Mouse (Mus musculus): Measurements from ENCODE around the gene Slc24a4.
"Not testable (repeated sequence)": the region's sequence is repeated elsewhere in the genome, so short reads cannot be mapped to it uniquely, and the experiment has no call there.

Gene Slc24a4

DNA sequence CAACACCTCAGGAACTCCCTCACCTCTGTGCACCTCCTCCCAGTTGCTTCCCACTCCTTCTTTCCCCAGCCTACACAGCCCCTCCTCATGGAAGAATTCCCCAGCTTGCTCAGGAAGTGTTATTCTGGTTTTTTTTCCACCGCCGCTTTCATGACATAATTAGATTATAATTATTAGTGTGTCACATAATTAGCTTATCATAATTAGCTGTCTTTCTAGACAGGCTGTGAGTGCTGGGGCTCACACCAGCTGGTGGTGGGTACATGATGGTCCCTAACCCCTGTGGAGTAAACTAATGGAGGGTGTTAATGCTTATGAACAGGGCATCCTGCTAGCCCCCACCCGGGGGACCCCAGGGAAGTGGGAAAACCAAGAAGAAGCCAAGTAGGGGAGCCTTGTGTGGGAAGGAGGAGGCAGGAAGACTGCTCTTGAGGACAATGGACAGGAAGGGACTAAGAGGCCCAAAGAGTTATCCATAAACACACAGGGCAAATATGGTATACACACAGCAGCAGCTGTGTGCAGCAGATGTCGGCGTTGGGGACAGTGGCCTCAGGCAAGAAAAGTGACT lies 38.2 kb downstream of the Slc24a4 start:
- DNase-seq = no peak

DNA sequence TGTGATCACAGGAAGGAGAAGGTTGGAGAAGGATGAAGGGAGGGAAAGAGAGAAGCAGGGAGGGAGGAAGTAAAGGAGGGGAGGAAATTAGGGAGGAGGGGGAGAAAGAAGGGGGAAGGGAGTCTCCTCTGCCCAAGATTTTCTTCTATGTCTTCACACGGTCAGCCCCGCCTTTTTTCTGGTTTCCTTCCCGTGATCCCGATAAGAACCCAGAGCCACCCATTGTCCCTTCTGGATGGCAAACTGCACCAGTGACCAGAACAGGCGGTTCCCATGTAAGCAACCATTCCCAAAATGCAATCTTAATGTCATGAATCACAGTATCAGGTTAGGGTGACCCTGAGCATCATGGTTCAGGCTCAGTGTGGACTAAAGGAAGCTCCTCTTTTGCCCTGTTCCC lies 38.8 kb downstream of the Slc24a4 start:
- no peak for DNase-seq

DNA sequence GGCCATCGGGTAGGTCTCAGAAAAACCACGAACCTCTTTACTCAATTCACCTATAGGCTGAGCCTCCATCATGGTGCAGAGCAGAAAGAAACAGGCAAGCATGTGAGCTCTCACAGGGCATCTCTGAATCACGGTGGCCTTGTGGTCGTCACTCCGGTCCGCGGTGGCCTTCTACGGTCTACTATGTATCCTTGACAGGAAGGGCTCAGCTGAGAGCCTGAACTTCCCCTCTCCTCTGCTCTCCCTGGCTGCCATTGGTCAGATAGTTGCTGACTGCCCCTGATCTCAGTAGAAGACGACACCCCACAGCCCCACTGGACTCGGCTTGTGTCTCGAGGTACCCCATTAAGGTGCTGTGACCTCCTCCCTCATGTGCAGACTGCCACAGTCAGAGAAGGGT lies 44.2 kb downstream of the Slc24a4 start:
- DNase-seq = no peak

DNA sequence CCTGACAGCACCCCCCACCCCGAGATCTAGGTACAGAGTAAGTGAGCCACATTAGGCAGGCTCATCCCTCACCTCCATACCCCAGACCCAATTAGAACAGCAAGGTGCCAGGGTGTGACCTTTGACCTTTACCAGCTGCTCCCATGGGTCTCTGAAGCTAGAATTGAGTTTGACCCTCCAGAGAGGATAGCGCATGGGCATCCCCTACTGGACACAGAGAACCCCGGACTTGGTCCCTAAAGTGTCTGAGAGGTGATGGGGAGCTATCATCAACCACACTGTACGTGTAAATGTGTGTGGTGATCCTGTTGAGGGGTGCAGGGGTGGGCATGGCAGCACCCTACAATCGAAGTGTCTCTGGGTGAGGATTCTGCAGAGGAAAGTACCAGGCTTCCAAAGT lies 44.8 kb downstream of the Slc24a4 start:
- DNase-seq = no peak

DNA sequence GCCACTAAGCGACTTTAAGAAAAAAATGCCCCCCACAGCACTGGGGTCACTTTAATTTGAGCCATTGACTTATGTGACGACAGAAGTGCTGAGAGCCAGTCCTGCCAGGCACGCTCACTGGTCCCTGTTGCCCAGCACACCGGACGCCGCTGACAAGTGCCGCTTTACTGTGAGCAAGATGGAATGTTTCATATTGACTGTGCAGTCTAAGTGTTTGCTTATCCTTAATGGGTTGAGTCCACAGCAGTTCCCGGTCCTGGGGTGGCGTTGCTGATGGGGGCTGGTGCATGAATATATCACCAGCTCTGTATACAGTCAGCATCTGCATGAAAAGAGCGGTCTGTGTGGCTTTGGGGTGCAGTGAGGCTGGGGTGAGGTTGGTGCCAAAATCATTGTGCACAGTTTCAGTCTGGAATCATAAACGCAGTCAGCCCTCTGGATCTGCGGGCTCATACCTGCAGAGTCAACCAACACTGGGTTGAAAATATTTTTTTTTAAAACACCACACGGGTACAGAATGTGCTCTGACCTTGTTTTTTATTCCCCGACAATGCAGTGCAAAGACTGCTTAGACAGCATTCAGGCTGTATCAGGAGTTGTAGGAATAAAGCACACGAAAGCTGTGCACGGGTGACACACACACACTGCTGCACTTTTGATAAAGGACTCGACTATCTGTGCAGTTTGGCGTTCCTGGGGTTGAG lies 52.0 kb downstream of the Slc24a4 start:
- DNase-seq = no peak

DNA sequence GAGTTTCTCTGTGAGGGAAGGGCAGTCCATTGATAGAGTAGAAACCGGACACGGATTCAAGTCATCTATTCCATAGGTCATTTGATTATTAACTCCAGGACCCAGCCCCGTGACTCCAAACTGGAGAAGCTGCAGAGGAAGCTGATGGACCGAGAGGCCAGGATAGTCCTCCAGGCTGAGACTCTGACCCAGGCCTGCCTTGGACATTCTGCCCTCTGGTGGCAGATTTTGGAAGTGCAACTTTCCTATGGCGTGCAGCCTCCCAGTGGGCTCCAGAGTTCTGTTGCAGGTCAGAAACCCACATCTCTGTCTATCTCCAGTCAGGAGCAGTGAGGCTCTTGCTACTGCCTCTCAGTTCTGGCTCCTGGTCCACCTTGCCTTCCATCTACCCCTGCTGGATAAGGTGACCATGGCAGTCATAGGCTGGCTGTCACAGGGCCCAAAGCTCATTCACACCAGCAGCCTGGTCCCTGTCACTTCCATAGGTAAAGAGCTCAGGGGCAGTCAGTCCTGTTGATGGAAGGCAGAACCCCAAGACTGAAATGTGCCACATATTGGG lies 53.3 kb downstream of the Slc24a4 start:
- peak; percentile 60 for DNase-seq

DNA sequence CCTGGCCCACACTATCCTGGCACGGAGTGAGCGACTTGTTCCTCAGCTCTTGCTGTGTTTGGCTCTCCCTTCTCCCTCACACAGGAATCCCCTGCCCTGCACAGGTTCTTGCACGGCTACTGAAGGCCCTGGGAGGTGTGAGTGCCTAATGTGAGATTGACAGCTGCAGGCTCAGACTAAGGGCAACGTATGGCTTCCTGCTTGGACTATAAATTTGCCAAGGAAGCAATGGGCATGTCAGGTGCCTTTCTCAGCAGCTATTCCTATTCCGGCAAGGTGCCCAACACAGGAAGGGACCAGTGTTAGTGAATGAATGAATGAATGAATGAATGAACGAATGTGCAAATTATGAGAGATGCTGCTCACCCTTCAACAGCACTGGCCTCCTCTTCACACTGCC lies 54.1 kb downstream of the Slc24a4 start:
- no peak for DNase-seq

DNA sequence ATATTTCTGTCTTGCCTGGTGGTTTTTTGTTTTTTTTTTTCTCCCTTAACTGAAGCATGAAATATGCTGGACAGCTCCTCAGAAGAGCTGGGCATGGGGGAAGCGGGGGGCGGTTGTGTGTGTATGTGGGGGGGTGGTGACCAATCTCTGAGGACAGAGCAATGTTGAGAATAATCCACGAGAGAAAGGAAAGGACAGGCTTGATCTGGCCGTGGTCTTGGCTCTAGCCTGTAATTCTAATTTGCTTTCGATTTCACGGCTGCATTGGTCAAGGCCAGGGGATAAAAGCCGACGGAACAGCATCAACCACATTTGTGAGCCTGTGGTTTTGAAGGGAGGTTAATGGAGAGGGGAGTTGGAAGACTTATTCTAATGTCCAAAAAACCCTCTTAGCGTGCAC lies 54.7 kb downstream of the Slc24a4 start:
- no peak for DNase-seq

DNA sequence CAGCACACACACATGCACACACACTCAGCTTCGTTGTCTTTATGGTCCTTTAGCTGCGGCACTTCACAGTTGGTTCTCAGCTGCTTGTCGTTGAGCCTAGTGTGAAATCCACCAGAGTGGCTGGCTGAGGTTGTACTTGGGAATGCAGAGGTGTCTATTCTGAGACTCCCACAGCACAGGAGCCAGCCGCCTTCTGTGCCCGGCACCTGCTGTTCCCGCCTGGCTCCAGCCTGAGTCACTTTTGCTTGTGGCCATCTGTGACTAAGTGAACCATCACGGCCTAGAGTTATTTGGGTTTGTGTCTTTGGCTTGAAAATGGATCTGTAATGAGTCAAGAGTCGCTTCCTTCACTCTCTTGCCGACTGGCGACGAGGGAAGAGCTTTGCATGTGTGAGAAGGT lies 62.3 kb downstream of the Slc24a4 start:
- DNase-seq = no peak

DNA sequence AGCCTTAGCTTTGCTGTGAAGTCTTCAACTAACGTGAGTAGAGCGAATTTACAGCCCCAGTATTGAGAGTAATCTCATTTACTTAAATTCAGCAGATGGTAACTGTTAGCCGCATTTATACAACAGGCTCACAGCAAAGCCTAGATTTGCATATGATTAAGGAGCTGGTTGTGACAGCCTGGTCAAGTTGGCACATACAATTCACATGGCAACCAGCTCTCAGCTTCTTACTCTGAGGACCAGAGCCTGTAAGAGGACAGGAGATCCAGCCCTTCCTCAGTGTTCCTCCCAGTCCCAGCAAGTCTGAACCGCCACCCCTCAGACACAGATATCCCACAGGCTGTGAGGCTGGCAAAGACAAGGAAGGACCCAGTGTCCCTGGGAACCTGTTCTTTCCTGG lies 73.0 kb downstream of the Slc24a4 start:
- DNase-seq = no peak

DNA sequence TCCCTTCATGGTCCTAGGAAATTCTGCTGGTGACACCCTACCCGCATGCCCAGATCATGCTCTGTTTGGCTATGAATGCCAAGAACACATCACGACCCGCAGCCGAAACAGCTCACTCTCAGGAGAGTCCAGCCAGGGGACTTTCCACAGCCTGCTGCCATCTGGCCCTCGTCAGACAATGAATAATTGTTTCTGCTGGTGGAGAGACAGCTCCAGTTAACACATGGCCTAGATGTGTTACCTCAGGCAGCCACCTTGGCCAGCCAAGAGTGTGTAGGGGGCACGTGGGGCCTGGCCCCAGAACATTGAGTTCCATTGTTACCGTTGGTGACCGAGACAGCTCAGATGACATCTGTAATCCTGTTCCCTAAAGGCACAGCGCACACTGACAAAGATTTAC lies 74.4 kb downstream of the Slc24a4 start:
- no peak for DNase-seq

DNA sequence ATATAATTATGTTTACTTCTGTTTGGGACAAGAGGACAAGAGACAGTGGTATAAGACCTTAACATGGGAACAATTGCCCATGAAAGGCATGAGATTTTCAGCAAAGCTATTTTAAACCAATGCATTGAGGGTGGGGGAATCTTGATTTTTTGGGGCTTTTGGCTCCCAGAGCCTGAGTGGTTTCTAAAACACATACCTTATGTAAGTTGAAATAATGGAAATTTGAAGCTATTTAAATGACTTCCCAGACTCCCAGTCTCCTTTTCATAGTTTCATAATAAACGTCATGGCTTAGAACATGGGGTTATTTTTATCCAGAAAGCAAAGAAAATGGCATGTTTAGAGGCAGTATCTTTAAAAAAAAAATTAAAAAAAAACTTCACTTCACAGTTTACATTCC lies 77.9 kb downstream of the Slc24a4 start:
- no peak for DNase-seq

DNA sequence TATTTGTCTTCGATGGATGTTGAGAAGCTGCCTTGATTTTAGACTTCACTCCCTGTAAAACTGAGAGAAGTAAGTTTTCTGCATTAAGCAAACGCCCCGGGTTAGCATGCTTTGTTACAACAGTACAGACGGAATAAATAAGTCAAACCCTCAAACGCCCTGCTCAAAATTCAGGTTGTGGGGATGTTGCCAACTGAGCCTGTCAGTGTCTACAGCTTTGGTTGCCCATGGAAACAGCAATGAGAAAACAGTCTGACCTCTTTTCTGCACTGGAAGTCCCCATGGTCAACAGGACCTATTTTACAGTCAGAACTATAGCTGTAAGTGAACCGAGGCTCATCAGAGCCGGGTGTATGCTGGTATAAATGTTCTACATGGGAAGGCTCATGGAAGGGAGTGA lies 78.7 kb downstream of the Slc24a4 start:
- DNase-seq = no peak

DNA sequence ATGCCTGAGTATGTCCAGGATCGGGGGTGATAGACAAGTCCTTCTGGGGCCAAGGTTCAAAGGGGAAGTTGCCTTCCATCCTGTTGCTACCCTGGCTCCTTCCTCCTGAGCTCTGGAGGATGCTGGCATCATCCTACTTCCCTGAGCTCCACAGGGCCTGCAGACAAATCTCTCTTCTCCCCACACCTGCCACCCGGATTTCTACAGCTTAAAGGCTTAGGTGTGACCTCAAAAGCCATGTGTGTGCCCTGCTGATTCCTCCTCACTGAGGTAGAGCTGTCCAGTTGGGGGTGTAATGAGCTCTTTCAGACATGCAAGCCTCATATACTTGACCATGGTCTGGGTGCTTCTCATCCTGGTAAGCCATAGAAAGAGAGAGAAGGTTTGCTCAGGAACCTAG lies 82.3 kb downstream of the Slc24a4 start:
- DNase-seq = no peak

DNA sequence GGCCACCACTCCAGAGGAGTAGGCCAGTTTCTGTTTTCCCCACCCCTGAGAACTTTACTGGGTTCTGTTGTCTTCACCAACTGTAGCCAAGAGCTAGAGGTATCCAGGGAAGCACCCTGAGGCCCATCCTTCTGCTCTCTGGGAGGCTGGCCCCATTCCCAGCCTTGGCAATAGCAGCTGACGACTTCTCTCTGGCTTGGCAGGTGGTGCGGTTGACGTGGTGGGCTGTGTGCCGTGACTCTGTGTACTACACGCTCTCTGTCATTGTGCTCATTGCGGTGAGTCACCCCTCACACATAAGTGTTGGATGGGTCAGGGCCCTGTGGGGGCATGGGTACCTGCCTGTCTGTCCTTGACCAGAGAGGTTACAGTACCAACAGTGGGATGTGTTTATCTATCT lies 94.9 kb downstream of the Slc24a4 start:
- no peak for DNase-seq

DNA sequence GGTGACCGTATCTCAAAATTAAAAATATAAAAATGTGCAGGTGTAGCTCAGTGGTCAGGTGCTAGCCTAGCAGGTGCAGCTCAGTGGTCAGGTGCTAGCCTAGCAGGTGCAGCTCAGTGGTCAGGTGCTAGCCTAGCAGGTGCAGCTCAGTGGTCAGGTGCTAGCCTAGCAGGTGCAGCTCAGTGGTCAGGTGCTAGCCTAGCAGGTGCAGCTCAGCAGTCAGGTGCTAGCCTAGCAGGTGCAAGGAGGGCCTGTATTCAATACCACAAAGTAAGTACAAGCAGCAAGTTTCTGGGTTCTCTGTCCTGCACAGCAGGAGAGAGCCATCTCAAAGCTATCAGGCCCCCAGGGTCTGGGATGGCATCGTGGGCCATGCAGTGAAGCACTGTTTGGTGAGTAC lies 95.6 kb downstream of the Slc24a4 start:
- not testable (repeated sequence) for DNase-seq

DNA sequence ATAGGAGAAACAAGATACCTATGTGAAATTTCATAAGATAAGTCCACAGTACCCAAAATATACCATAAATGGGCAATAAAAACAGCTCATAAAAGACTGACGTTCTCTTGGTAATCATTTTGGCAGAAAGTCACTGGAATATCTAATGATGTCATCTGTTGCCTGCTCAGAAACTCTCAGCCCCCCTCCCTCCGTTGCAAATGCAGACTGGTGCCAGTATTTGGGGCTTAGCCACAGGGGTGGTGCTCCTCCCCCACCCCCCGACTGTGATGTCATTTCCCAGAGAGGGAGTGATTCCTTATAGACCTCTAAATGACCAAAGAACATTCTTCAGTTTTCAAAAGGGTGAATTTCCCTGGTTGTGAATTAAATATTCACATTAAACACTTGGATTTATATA lies 96.6 kb downstream of the Slc24a4 start:
- DNase-seq = no peak

DNA sequence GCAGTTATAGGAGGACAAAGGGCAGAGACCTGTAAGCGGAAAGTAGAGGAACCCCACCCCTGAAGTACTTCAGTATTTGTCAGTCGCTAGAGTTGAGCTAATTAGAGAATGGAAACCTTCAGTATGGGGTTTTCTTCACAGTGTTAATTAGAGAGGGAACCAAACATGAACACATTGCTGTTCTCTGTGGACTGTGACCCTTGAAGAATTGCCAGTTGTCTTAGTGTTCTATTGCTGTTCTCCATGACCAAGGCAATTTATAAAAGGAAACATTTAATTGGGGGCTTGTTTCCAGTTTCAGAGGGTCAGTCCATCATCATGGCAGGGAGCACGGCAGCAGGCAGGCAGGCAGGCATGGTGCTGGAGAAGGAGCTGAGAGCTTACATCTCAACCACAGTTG lies 107.0 kb downstream of the Slc24a4 start:
- DNase-seq = peak; percentile 58

DNA sequence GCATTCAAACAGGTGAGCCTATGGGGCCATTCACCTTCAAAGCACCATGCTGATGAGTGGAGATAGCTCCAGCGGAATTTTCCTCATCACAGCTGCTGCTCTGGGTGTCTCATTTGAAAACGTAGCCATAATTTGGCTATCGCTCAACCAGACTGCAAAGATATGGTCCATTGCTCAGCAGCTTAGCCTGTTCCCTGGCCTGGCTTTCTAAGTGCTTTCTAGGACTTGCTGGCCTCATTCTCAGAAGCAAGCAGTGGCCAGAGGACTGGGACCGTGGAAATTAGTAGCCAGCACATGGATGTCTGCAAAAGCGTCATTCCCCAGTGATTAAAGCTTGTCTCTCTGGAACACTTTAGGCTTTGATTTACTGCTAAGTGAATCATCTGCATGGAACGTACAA lies 107.8 kb downstream of the Slc24a4 start:
- DNase-seq = peak; percentile 75

DNA sequence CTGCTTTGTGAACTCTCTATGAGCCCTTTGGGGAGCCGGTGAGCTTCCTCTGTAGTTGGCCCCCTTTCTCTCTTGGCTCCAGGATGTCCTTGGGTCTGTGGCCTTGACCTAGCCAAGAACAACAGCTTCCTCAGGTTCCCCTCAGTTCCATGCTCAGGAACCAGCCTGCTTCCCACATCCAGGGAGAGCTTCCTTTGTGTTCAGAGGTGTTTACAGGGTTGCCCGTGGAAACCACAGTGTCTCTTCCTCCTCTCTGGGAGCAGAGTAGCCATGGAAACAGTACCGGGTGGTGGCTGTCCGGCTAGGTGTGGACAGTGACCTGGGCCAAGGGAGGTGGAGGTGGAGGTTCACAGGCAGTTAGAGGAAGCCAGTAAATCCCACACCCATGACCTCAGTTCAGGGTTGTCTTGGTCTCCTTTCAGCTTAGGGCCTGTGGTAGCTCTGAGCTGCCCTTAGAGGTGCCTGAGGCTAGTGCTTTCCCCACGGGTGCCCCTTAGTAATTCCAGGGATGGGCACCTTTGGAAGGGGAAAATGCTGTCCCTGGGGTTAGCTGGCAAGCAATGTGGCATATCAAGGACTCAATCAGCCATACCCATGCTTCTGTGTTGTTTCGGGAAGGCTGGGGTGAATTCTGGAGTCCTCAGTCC lies 113.7 kb downstream of the Slc24a4 start:
- no peak for DNase-seq

DNA sequence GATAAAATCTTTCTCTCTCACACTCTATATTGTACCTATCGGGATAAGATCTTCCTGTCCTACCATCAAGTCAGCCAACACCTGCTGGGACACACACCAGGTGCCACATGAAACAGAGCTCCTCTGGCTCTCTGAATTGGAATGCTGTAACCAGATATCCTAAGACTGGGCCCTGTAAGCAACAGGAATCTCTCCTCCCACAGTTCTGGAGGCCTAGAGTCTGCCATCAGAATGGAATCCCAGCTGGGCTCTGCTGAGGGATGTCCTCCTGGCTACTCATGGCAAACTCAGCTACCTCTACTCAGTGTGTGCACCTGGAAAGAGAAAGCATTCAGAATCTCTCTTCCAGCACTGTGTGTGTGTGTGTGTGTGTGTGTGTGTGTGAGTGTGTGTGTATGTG lies 115.4 kb downstream of the Slc24a4 start:
- DNase-seq = no peak

DNA sequence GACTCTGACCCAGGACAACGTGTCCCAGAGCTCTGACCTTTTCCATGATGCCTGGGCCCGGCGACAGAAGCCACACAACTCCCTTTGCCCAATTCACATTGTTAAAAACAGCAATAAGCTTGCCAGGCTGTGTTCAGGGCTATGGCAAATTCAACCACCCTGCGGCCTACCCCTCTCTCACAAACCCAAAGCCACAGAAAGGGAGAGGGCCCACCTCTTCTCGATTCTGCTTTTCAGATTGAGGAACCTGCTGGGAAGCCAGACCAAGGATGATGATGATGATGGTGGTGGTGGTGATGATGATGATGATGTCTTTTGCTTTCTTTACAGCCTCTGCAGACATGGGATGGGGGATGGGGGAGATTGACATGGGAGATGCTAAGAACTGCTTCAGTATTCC lies 117.7 kb downstream of the Slc24a4 start:
- no peak for DNase-seq

DNA sequence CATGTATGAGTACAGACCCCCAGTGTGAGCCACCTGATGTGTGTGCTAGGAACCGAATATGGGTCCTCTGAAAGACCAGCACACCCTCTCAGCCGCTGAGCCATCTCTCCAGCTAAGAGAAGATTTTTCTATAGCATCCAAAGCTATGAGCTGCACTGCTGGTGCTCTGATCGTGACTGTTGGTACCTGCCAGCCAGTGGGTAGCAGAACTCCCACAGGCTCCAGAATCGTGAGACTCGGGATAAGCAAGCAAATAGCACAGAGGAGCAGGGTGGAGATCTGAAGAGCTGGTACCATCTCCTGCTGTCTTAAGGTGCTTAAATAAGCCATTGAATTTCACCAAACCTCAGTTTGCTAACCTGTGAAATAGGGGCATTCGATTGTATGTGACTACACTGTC lies 119.6 kb downstream of the Slc24a4 start:
- no peak for DNase-seq

DNA sequence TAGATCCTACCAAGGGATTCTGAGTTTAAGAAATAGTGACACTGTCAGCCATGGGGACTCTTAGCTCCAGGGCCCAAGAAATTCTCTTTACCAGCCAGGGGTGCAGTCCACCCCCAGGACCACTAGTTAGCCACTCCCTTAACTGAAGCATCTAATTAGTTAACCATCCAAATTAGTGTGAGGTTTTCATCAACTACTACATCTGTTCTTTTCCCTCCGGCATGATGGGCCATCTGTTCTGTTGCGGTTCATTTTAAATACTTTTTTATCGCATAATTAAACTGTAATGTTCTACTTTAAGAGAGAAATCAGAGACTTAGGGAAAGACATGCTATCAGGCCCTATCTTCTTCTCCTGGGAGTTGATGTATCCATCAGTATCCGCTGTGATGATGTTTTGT lies 121.8 kb downstream of the Slc24a4 start:
- no peak for DNase-seq
